8 mouse cellular contexts compared by ENCODE assay signal in genomic region chr11:75935819-75936430, GRCm38 (mm10). TPM values are rescaled to one million over a fixed set of nuclear protein-coding genes. Genes with fewer than 3 reads are reported as not detected.
DNase-seq lines count a peak whose midpoint lies in the region; ATAC-seq and TF ChIP-seq lines count a peak whose summit lies in the region.

No protein-coding gene starts in this region.

- H3K4me2 ChIP-seq in forebrain, embryonic 16.5 days (ENCODE audit: low read length): no peak overlapping the region
- no peak overlapping the region for H3K4me2 ChIP-seq in liver, embryonic 16.5 days (ENCODE audit: low read depth, low read length)
- H3K4me2 ChIP-seq in stomach, embryonic 15.5 days: no peak overlapping the region

- H3K9ac ChIP-seq in forebrain, embryonic 16.5 days (replicated peaks; ENCODE audit: low read depth, low read length): no peak overlapping the region
- H3K9ac ChIP-seq in liver, embryonic 16.5 days (ENCODE audit: low read depth, low read length): no peak overlapping the region
- H3K9ac ChIP-seq in stomach, embryonic 15.5 days: no peak overlapping the region

- no peak for DNase-seq in forebrain, embryonic 10.5 days (ENCODE audit: extremely low spot score, low spot score)
- peak; percentile 42 for DNase-seq in MN1 (ENCODE audit: low spot score)
- peak; percentile 77 for DNase-seq in gastrocnemius, adult 2 months
- DNase-seq in right cerebral cortex, adult 2 months (ENCODE audit: low spot score in 2 of 2): no peak

- H3K27ac ChIP-seq in forebrain, embryonic 10.5 days: peak overlapping the region; percentile 42
- no peak overlapping the region for H3K27ac ChIP-seq in forebrain, embryonic 16.5 days (ENCODE audit: low read length)
- peak overlapping the region; percentile 84 for H3K27ac ChIP-seq in gastrocnemius, adult 2 months
- no peak overlapping the region for H3K27ac ChIP-seq in liver, embryonic 16.5 days (ENCODE audit: low read length)
- H3K27ac ChIP-seq in stomach, embryonic 15.5 days: peak overlapping the region; percentile 88

- WGBS in forebrain, embryonic 10.5 days: 81% methylated on average over 7 of the region's 7 CpGs
- 67% methylated on average over 7 of the region's 7 CpGs for WGBS in forebrain, embryonic 16.5 days
- 19% methylated on average over 7 of the region's 7 CpGs for WGBS in liver, embryonic 16.5 days (ENCODE audit: insufficient replicate concordance)
- WGBS in stomach, embryonic 15.5 days: 38% methylated on average over 7 of the region's 7 CpGs

- H3K4me1 ChIP-seq in forebrain, embryonic 10.5 days: peaks cover 49% of the 10 kb centered on the region
- H3K4me1 ChIP-seq in forebrain, embryonic 16.5 days (replicated peaks; ENCODE audit: control insufficient read depth, insufficient read depth, low read length): peaks cover 8% of the 10 kb centered on the region; the same call in 1 of the 2 replicates
- peaks cover 2% of the 10 kb centered on the region for H3K4me1 ChIP-seq in liver, embryonic 16.5 days (ENCODE audit: control insufficient read depth, low read depth, low read length)
- H3K4me1 ChIP-seq in stomach, embryonic 15.5 days: peaks cover 35% of the 10 kb centered on the region

- no peak for ATAC-seq in forebrain, embryonic 16.5 days
- peak; percentile 97 for ATAC-seq in inflammation-experienced regulatory T-cells, adult 6 months
- ATAC-seq in liver, embryonic 16.5 days (ENCODE audit: low read depth): peak; percentile 74
- peak; percentile 24; the same call in 1 of the 2 replicates for ATAC-seq in stomach, embryonic 15.5 days (ENCODE audit: insufficient read depth, low FRiP score, low read depth)

- no peak for TF ChIP-seq CTCF in gastrocnemius, adult 2 months (IDR thresholded peaks at IDR 0.05)

- no peaks in the 10 kb centered on the region for H3K36me3 ChIP-seq in forebrain, embryonic 10.5 days (replicated peaks)
- H3K36me3 ChIP-seq in forebrain, embryonic 16.5 days (ENCODE audit: control insufficient read depth, insufficient read depth): no peaks in the 10 kb centered on the region
- H3K36me3 ChIP-seq in liver, embryonic 16.5 days (ENCODE audit: control insufficient read depth, insufficient read depth): no peaks in the 10 kb centered on the region
- H3K36me3 ChIP-seq in stomach, embryonic 15.5 days: no peaks in the 10 kb centered on the region

- no peaks in the 10 kb centered on the region for H3K9me3 ChIP-seq in forebrain, embryonic 10.5 days
- H3K9me3 ChIP-seq in forebrain, embryonic 16.5 days (ENCODE audit: control insufficient read depth, low read length): no peaks in the 10 kb centered on the region
- H3K9me3 ChIP-seq in liver, embryonic 16.5 days (replicated peaks; ENCODE audit: control insufficient read depth, low read length): no peaks in the 10 kb centered on the region
- H3K9me3 ChIP-seq in stomach, embryonic 15.5 days: no peaks in the 10 kb centered on the region

- intact Hi-C loops in gastrocnemius, adult 2 months (cut with DNase I): no loop called here

- no peak overlapping the region for H3K4me3 ChIP-seq in forebrain, embryonic 10.5 days
- no peak overlapping the region for H3K4me3 ChIP-seq in forebrain, embryonic 16.5 days (replicated peaks; ENCODE audit: low read length)
- peak overlapping the region; percentile 31 for H3K4me3 ChIP-seq in gastrocnemius, adult 2 months
- H3K4me3 ChIP-seq in liver, embryonic 16.5 days (ENCODE audit: low read depth, low read length): no peak overlapping the region
- no peak overlapping the region for H3K4me3 ChIP-seq in stomach, embryonic 15.5 days (replicated peaks)

- H3K27me3 ChIP-seq in forebrain, embryonic 10.5 days (ENCODE audit: poor library complexity, severe bottlenecking): no peaks in the 10 kb centered on the region
- no peaks in the 10 kb centered on the region for H3K27me3 ChIP-seq in forebrain, embryonic 16.5 days (replicated peaks; ENCODE audit: control insufficient read depth, insufficient read depth, low read length)
- H3K27me3 ChIP-seq in liver, embryonic 16.5 days (ENCODE audit: control insufficient read depth, insufficient read depth, low read depth, low read length): no peaks in the 10 kb centered on the region
- H3K27me3 ChIP-seq in stomach, embryonic 15.5 days (replicated peaks): no peaks in the 10 kb centered on the region

RNA-seq across cellular contexts. Expression of gene Rph3al, which starts 2.3 kb away (rescaled TPM):
- 2.1 and 2.9 TPM in 2 replicates for polyA plus RNA-seq in forebrain, embryonic 10.5 days (2016; fragmentation: Nextera tagmentation; extraction: Ambion mirVana)
- 1.1 and 2.0 TPM in 2 replicates for polyA plus RNA-seq in forebrain, embryonic 16.5 days (2015; fragmentation: Nextera tagmentation; extraction: Ambion mirVana)
- 10 to 100 TPM; 12.7 to 15.0 TPM for total RNA-seq in gastrocnemius, adult 2 months (2021)
- polyA plus RNA-seq in inflammation-experienced regulatory T-cells, adult 6 months (2017; shearing (Covaris generic)): 1 to 10 TPM; 5.6 to 7.4 (median 6.7) TPM
- 0.47 and 0.94 TPM in 2 replicates for polyA plus RNA-seq in liver, embryonic 16.5 days (2015; fragmentation: Nextera tagmentation; extraction: Ambion mirVana)
- polyA plus RNA-seq in stomach, embryonic 15.5 days (2015; fragmentation: Nextera tagmentation; extraction: Ambion mirVana): 12.7 and 14.5 TPM in 2 replicates

Comparison
In these comparisons a context has a peak if more than half of its experiments do, and no peak if none do; other contexts are left out.
1. H3K27ac ChIP-seq: peak in forebrain, embryonic 10.5 days (single experiment), gastrocnemius, adult 2 months (single experiment) and stomach, embryonic 15.5 days (single experiment); none in forebrain, embryonic 16.5 days (single experiment) and liver, embryonic 16.5 days (single experiment).
2. DNase-seq: peak in MN1 (single experiment) and gastrocnemius, adult 2 months (single experiment); none in forebrain, embryonic 10.5 days (single experiment) and right cerebral cortex, adult 2 months (0 of 2).